Mouse (Mus musculus) testis, adult 2 months (tissue): ENCODE results near the gene Usp44. TPM values are rescaled to one million over a fixed set of nuclear protein-coding genes. Genes with fewer than 3 reads are reported as not detected.
A peak's percentile ranks its signal among the peaks of the same experiment; 100 is the strongest.

Source experiments
- H3K27ac ChIP-seq: fragments of 200-500 bp; 2 replicates; pipeline ENCODE4 v1.5.1; 2012; ENCODE audit warnings: low read depth, low read length; ENCODE audit not compliant: control insufficient read depth, insufficient read depth
- H3K27me3 ChIP-seq: fragments of 200-500 bp; 2 replicates; pipeline ENCODE4 v1.6.1; 2012; ENCODE audit warnings: mild to moderate bottlenecking, low read length, moderate library complexity; ENCODE audit not compliant: control insufficient read depth, insufficient read depth
- H3K36me3 ChIP-seq: fragments of 200-500 bp; 2 replicates; pipeline ENCODE4 v1.6.1; 2012; ENCODE audit warnings: mild to moderate bottlenecking, low read length; ENCODE audit not compliant: control insufficient read depth, insufficient read depth
- H3K4me1 ChIP-seq: fragments of 200-500 bp; 2 replicates; pipeline ENCODE4 v1.6.1; 2012; ENCODE audit warnings: low read length; ENCODE audit not compliant: control insufficient read depth, insufficient read depth
- H3K4me3 ChIP-seq: fragments of 200-500 bp; 2 replicates; pipeline ENCODE4 v1.5.1; 2012; ENCODE audit warnings: low read depth, mild to moderate bottlenecking, low read length, moderate library complexity, mixed read lengths; ENCODE audit not compliant: control insufficient read depth
- CTCF ChIP-seq: fragments of 200-500 bp; IDR thresholded peaks from 2 replicates; pipeline ENCODE4 v1.5.1; 2012; ENCODE audit warnings: low read depth, mild to moderate bottlenecking, inconsistent platforms, low read length, moderate library complexity; ENCODE audit not compliant: control insufficient read depth, insufficient read depth, insufficient replicate concordance
- POLR2A ChIP-seq: fragments of 200-500 bp; IDR thresholded peaks from 2 replicates; pipeline ENCODE4 v1.6.1; 2012; ENCODE audit warnings: low read depth, mild to moderate bottlenecking, inconsistent platforms, low read length, moderate library complexity; ENCODE audit not compliant: control insufficient read depth
- polyA plus RNA-seq: library from polyadenylated mRNA; depleted of rRNA; stranded (reverse); fragments of >200 nt; gene quantifications from 2 replicates; pipeline ENCODE4 v1.2.3, GENCODE M21; 2012

Gene Usp44
- polyA plus RNA-seq, 1 experiment, result 122 TPM

DNA sequence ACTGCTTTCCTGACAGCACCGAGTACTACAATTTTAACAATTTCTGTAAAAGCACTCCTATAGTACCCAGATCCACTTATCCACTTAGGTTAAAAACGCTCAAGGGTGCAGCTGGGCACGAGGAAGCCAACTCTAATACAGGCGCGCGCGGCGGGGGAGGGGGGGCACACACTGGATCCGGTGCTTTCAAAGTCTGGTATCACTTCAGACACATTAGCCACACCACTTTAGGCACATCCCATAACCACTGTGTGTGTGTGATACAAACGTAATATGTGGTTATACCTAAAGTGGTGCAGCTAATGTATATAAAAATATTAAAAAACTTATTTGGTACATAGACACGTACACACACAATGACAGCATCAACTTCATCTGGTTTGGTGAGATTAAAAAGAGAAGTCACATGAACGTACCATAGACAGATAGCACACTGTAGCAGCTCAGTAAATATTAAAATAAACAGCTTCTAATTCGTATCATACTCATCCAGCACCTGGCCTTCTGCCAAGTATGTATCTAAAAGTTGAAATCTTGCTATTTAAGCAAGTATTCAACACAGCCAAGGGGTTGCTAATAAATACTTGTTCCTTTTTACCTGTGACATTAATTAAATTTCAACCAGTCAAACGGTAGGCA lies 54.6 kb downstream of the Usp44 start:
- H3K27me3 ChIP-seq, result no peaks in the 10 kb centered on the region
- H3K4me1 ChIP-seq, result peaks cover 4% of the 10 kb centered on the region
- H3K4me3 ChIP-seq, result no peak overlapping the region
- TF ChIP-seq POLR2A, result no peak
- H3K36me3 ChIP-seq, result peaks cover 5% of the 10 kb centered on the region
- H3K27ac ChIP-seq, result no peak overlapping the region

DNA sequence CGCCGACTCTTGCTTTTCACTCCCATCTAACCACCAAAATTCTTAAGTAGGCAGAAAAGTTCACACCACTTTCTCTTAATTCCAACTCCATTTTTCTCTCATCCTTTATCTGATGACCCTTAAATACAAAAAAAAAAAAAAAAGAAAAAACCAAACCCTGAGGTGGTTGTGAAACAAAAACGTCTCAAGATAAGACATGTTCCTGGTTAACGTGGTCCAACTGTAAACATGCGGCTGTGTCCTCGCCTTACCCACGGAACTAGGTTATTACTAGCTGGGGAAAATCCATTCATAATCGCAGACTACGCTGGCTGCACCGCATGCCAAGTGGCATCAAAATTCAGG lies 57.2 kb downstream of the Usp44 start:
- Histone ChIP-seq H3K36me3 (peaks cover 5% of the 10 kb centered on the region), H3K4me3 (peak overlapping the region; percentile 97), H3K27me3 (no peaks in the 10 kb centered on the region), H3K4me1 (peaks cover 4% of the 10 kb centered on the region), H3K27ac (peak overlapping the region; percentile 70)
- no peak for TF ChIP-seq POLR2A
- TF ChIP-seq CTCF, result no peak

DNA sequence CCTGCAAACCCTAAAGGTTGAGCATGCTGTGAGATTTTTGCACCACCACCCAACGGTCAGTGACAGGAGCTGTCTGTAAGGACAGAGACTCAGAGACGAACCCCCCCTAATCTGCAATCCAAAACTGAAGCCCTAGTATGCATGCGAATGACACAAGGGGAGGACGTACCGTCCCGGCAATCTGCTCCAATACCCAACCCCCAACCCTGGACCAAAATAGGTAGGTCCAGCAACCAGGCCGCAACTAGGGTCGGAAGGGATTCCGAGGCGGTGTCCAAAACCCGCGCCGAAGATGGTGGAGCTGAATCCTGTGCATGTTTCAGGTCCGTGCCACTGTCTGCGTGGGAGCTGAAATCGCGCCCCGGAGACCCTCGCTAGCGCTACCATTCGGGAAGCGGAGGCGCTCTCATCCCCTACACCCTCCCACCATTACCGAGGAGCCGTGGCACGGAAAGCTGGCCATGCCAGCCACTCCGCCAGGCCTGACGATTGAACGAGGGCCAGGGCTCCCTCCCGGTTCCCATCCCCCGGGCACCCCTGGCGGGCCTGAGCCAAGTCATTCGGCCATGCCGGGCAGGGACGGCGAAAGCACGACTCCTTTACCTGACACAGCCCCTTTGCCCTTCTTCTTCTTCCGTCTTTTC lies 57.7 kb downstream of the Usp44 start:
- peaks cover 4% of the 10 kb centered on the region for H3K4me1 ChIP-seq
- peak overlapping the region; percentile 97 for H3K4me3 ChIP-seq
- H3K27me3 ChIP-seq, result no peaks in the 10 kb centered on the region
- H3K27ac ChIP-seq, result peak overlapping the region; percentile 84
- no peak for TF ChIP-seq CTCF
- 0 out of 2 replicates have a peak, but pooled peaks have one; percentile 25 for TF ChIP-seq POLR2A
- H3K36me3 ChIP-seq, result peaks cover 5% of the 10 kb centered on the region

DNA sequence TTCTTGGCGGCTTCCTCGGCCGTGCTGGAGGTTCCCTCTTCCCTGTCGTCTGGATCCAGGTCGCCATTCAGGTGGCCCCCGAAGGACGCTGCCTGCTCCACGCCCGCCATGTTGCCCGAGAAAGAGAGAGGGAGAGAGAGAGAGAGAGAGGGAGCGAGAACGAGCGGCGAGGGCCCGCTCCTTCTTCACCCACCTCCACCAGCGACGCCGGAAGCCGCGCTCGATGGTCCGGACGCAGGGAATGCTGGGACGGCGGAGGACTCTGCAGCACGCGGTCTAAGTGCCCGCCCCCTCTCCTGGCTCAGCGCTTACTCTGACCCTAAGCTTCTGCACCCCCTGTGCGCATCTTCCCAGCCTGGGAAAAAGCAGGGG lies 58.2 kb downstream of the Usp44 start:
- H3K36me3 ChIP-seq, result peaks cover 5% of the 10 kb centered on the region
- peaks cover 4% of the 10 kb centered on the region for H3K4me1 ChIP-seq
- peak overlapping the region; percentile 84 for H3K27ac ChIP-seq
- no peak for TF ChIP-seq CTCF
- TF ChIP-seq POLR2A, result peak; percentile 94
- H3K4me3 ChIP-seq, result peak overlapping the region; percentile 97
- H3K27me3 ChIP-seq, result no peaks in the 10 kb centered on the region

DNA sequence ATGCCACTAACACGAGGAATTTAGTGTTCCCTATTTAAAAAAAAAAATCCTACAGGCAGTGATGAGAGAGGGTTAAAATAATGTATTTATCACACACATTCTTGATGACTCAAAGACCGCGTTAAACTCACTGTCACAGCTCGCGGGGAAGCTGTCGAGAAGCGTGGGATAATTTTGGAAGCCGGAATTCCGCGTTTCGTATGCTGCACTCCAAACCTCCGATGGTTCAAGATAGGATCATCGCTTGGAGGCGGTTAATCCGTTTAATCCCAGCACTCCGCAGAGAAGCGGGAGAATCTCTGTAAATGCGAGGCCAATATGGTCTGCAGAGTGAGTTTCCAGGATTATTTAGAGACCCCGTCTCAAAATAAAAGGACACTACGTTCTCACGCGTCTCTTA lies 58.6 kb downstream of the Usp44 start:
- no peaks in the 10 kb centered on the region for H3K27me3 ChIP-seq
- H3K4me3 ChIP-seq, result peak overlapping the region; percentile 97
- TF ChIP-seq POLR2A (no peak), CTCF (no peak)
- peaks cover 5% of the 10 kb centered on the region for H3K36me3 ChIP-seq
- H3K4me1 ChIP-seq, result peaks cover 4% of the 10 kb centered on the region
- no peak overlapping the region; the same call in 1 of the 2 replicates for H3K27ac ChIP-seq

GRCm38 (mm10) chr10:93890565-93890964 lies 59.2 kb downstream of the Usp44 start:
- Histone ChIP-seq H3K27ac (no peak overlapping the region), H3K36me3 (peaks cover 5% of the 10 kb centered on the region), H3K4me3 (no peak overlapping the region), H3K27me3 (no peaks in the 10 kb centered on the region), H3K4me1 (peaks cover 4% of the 10 kb centered on the region)
- no peak for TF ChIP-seq POLR2A

DNA sequence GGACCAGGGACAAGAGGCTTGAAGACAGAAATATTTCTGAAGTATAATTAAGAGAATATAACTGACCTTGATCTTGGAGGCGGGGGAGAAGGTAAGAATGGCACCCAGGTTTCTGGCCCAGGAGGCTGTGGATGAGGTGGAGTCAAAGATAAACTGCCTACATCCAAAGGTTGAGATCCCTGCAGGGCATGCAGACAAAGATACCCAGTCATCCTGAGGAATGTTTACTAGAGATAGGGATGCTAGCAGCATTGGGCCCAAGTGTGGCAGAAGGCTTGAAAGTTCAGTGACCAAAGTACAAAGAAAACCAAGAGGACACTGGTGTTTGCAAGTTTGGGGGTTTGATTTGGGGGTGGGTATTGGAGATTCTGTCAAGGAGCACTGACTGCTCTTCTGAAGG lies 59.7 kb downstream of the Usp44 start:
- H3K27me3 ChIP-seq, result no peaks in the 10 kb centered on the region
- H3K36me3 ChIP-seq, result peaks cover 2% of the 10 kb centered on the region; the same call in 1 of the 2 replicates
- H3K27ac ChIP-seq, result no peak overlapping the region
- H3K4me3 ChIP-seq, result no peak overlapping the region
- H3K4me1 ChIP-seq, result peaks cover 4% of the 10 kb centered on the region
- TF ChIP-seq POLR2A (no peak), CTCF (no peak)

- TF ChIP-seq POLR2A (no peak), CTCF (no peak)
- H3K36me3 ChIP-seq, result no peaks in the 10 kb centered on the region
- H3K4me3 ChIP-seq, result no peak overlapping the region
- peaks cover 4% of the 10 kb centered on the region for H3K4me1 ChIP-seq
- no peaks in the 10 kb centered on the region for H3K27me3 ChIP-seq
- no peak overlapping the region for H3K27ac ChIP-seq
Observed at GRCm38 (mm10) chr10:93892551-93892950, 61.2 kb downstream of the Usp44 start.
